Mouse (Mus musculus): Measurements from ENCODE around the gene Fggy. TPM values are rescaled to one million over a fixed set of nuclear protein-coding genes. Genes with fewer than 3 reads are reported as not detected.

Fggy gene
- polyA plus RNA-seq, 1 experiment from 2014 or later = 18.3 TPM

DNA sequence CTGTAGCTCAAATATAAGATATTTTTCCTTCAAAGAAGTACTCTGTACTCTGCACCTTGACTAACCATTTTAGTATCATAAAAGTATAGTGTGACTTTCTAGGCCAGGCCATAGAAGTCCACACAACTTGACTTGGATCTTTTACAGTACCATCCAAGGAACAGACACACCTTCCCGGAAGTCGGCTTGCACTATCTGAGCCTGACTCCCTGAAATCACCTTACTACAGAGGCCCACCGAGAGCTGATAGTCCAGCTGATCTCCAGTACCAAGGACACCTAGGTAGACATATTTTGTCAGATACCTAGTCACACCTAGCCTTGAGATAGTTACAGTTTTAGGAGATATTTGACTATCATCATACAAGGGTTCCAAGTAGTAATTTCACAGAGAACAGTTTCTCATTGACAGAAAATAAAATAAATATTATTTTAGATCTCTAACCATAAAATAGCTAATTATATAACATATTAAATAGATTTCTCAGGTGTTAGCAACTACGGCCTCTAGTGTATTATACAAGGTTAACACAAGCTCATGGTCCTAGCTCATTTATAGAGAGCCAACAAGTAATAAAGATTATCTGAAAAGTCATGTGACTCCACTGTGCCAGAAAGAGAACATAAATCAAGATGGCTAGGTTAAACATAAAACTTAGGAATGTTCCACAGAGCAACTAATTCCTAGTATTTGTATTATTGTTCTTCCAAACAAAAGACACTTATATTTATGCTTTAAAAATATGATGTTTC lies 15.1 kb upstream of the Fggy start:
- Histone ChIP-seq H3K4me1 (ENCODE audit: control insufficient read depth, insufficient read depth, low read length) (no peaks in the 10 kb centered on the region), H3K27me3 (ENCODE audit: control insufficient read depth, insufficient read depth, low read length) (no peaks in the 10 kb centered on the region), H3K9me3 (ENCODE audit: control insufficient read depth, low read length) (no peaks in the 10 kb centered on the region), H3K4me2 (replicated peaks; ENCODE audit: low read depth, low read length) (no peak overlapping the region), H3K36me3 (ENCODE audit: control insufficient read depth, insufficient read depth, low read length) (no peaks in the 10 kb centered on the region), H3K27ac (ENCODE audit: low read depth, low read length) (no peak overlapping the region), H3K9ac (ENCODE audit: low read depth, low read length) (no peak overlapping the region), H3K4me3 (ENCODE audit: low read length) (no peak overlapping the region)
- 88% methylated on average over 4 of the region's 4 CpGs for WGBS
- ATAC-seq (ENCODE audit: low FRiP score, low TSS enrichment) = no peak

DNA sequence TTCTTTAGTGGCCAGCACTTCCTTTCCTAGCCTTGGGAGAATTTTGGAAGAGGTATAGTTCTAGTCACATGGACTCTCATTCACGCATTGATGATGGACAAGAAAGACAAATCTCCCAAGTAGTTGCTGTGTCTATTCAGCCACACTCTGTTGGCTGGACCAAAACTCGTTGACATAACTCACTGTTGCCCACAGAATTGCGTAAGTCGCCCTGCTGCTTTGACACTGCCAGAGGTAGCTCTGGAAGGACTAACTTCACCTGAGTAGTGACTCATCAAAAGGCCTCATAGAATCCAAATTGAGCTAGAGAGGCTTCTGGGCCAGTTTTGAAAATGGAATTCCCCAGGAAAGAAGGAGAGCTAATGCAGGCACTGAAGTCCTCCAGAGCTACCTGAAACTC lies 13.8 kb upstream of the Fggy start:
- Histone ChIP-seq H3K4me1 (ENCODE audit: control insufficient read depth, insufficient read depth, low read length) (no peaks in the 10 kb centered on the region), H3K9ac (ENCODE audit: low read depth, low read length) (no peak overlapping the region), H3K4me2 (replicated peaks; ENCODE audit: low read depth, low read length) (no peak overlapping the region), H3K27me3 (ENCODE audit: control insufficient read depth, insufficient read depth, low read length) (no peaks in the 10 kb centered on the region), H3K27ac (ENCODE audit: low read depth, low read length) (no peak overlapping the region), H3K9me3 (ENCODE audit: control insufficient read depth, low read length) (no peaks in the 10 kb centered on the region), H3K36me3 (ENCODE audit: control insufficient read depth, insufficient read depth, low read length) (no peaks in the 10 kb centered on the region), H3K4me3 (ENCODE audit: low read length) (no peak overlapping the region)
- 90% methylated on average over 4 of the region's 4 CpGs for WGBS
- ATAC-seq (ENCODE audit: low FRiP score, low TSS enrichment) = no peak

DNA sequence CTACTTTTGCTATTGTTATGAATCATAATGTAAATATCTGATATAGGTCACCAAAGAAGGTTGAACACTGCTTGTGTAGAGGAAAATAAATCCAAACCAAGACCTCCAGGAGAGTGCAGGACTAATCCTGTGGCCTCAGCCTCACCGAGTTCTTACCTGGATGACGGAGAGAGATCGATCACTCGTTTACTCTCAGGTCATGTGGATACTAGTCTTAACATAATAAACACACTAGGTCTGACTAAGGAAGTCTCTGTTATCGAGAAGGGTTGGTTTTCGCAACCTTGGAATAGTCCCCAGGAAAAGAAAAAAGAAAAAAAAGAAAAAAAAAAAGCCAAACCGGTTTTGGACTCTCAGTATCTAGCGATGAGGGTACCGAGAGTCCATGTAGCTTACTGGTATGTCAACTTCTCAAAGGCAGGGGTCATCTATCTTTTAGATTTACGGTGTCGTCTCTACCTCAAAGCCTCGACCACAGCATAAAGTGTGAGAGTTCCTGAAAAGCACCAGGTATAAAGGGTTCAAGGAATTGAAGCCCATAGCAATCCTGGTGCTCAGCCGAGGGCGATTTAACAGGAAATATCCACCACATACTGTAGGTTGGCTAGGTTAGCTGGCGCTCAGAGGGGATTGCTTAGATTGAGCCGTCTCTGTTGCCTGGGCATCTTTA lies 509 bp upstream of the Fggy start:
- Histone ChIP-seq H3K4me3 (ENCODE audit: low read length) (peak overlapping the region; percentile 38), H3K27ac (ENCODE audit: low read depth, low read length) (peak overlapping the region; percentile 31; the same call in 1 of the 2 replicates), H3K9ac (ENCODE audit: low read depth, low read length) (peak overlapping the region; percentile 52; the same call in 1 of the 2 replicates), H3K4me1 (ENCODE audit: control insufficient read depth, insufficient read depth, low read length) (peaks cover 5% of the 10 kb centered on the region; the same call in 1 of the 2 replicates), H3K4me2 (replicated peaks; ENCODE audit: low read depth, low read length) (peak overlapping the region; percentile 51), H3K9me3 (ENCODE audit: control insufficient read depth, low read length) (no peaks in the 10 kb centered on the region), H3K36me3 (ENCODE audit: control insufficient read depth, insufficient read depth, low read length) (no peaks in the 10 kb centered on the region), H3K27me3 (ENCODE audit: control insufficient read depth, insufficient read depth, low read length) (no peaks in the 10 kb centered on the region)
- WGBS = 29% methylated on average over 16 of the region's 16 CpGs
- peak; percentile 58; the same call in 1 of the 2 replicates for ATAC-seq (ENCODE audit: low FRiP score, low TSS enrichment)

DNA sequence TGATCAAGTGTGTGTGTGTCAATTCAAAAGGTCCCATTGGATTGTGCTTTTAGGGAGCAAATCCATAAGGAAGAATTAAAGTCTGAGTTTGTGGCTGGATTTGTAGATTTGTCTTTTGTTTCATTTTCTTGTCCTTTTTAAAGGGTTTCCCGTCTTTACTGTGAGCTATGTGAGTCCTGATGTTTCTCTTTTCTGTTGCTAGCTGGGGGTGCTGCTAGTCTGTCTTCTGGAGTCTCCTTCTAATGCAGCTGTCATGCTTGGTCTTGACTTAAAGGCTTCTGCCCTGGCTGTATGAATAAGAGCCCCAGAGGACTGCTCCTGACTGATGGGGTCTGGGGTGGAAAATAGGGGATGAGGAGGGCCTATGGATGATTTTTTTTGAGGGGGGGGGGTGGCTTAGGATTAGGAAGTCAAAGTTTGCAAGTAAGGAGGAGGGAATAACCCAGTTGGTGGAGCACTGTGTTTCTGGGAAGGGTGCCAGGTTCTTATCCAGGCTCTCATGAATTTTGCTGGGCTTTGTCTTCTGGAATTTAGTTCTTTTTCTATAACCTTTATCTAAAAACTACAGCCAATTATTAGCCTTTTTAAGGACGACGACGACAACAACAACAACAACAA lies 1.1 kb downstream of the Fggy start:
- H3K4me3 ChIP-seq (ENCODE audit: low read length) = no peak overlapping the region
- H3K36me3 ChIP-seq (ENCODE audit: control insufficient read depth, insufficient read depth, low read length) = no peaks in the 10 kb centered on the region
- ATAC-seq (ENCODE audit: low FRiP score, low TSS enrichment) = no peak
- H3K27me3 ChIP-seq (ENCODE audit: control insufficient read depth, insufficient read depth, low read length) = no peaks in the 10 kb centered on the region
- H3K9ac ChIP-seq (ENCODE audit: low read depth, low read length) = no peak overlapping the region
- H3K4me1 ChIP-seq (ENCODE audit: control insufficient read depth, insufficient read depth, low read length) = peaks cover 5% of the 10 kb centered on the region; the same call in 1 of the 2 replicates
- peak overlapping the region; percentile 52; the same call in 1 of the 2 replicates for H3K27ac ChIP-seq (ENCODE audit: low read depth, low read length)
- no peaks in the 10 kb centered on the region for H3K9me3 ChIP-seq (ENCODE audit: control insufficient read depth, low read length)
- WGBS = 63% methylated on average over 4 of the region's 4 CpGs
- no peak overlapping the region for H3K4me2 ChIP-seq (replicated peaks; ENCODE audit: low read depth, low read length)

DNA sequence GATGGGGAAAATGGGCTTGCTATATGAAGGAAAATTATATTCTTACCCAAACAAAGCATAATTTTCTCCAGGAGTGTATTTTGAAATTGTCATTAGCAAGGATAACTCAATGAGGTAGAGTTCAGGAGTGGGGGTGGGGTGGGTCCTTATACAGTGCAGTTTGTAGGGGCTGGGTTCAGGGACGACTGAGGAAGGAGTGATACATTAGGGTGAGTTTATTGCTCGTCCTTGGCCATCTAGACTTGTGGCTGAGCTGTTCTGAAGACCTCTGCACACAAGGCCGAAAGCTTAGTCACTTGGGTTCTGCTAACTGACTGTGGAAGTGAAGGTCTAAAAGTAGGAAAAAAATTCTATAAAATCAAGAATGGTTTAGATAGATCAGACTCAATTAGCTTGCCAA lies 14.3 kb downstream of the Fggy start:
- no peak for ATAC-seq (ENCODE audit: low FRiP score, low TSS enrichment)
- H3K4me1 ChIP-seq (ENCODE audit: control insufficient read depth, insufficient read depth, low read length) = no peaks in the 10 kb centered on the region
- H3K4me2 ChIP-seq (replicated peaks; ENCODE audit: low read depth, low read length) = no peak overlapping the region
- H3K27ac ChIP-seq (ENCODE audit: low read depth, low read length) = no peak overlapping the region
- no peak overlapping the region for H3K9ac ChIP-seq (ENCODE audit: low read depth, low read length)
- H3K4me3 ChIP-seq (ENCODE audit: low read length) = no peak overlapping the region
- no peaks in the 10 kb centered on the region for H3K27me3 ChIP-seq (ENCODE audit: control insufficient read depth, insufficient read depth, low read length)
- no peaks in the 10 kb centered on the region for H3K36me3 ChIP-seq (ENCODE audit: control insufficient read depth, insufficient read depth, low read length)
- WGBS = 78% methylated on average over 3 of the region's 3 CpGs
- H3K9me3 ChIP-seq (ENCODE audit: control insufficient read depth, low read length) = no peaks in the 10 kb centered on the region

DNA sequence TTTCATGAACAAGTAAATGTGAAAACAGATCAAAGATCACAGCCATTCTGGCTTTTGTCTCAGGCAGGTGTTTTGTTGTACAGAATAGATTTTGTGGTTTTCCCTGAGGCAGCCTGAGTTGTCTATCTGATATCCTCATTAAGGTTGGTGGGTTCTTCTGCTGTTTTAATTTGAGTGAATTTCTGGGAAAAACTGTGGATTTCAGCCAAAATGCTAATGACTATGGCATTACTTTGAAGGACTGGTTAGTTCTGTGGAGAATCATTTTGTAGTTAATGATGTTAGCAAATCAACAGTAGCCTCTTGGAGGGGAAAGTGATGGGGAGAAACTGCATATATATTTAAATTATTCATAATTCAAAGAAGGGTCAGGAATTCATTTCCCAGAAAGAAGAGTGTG lies 16.4 kb downstream of the Fggy start:
- Histone ChIP-seq H3K27me3 (ENCODE audit: control insufficient read depth, insufficient read depth, low read length) (no peaks in the 10 kb centered on the region), H3K27ac (ENCODE audit: low read depth, low read length) (no peak overlapping the region), H3K9me3 (ENCODE audit: control insufficient read depth, low read length) (no peaks in the 10 kb centered on the region), H3K9ac (ENCODE audit: low read depth, low read length) (no peak overlapping the region), H3K4me3 (ENCODE audit: low read length) (no peak overlapping the region), H3K4me2 (replicated peaks; ENCODE audit: low read depth, low read length) (no peak overlapping the region), H3K4me1 (ENCODE audit: control insufficient read depth, insufficient read depth, low read length) (no peaks in the 10 kb centered on the region), H3K36me3 (ENCODE audit: control insufficient read depth, insufficient read depth, low read length) (no peaks in the 10 kb centered on the region)
- no peak for ATAC-seq (ENCODE audit: low FRiP score, low TSS enrichment)

DNA sequence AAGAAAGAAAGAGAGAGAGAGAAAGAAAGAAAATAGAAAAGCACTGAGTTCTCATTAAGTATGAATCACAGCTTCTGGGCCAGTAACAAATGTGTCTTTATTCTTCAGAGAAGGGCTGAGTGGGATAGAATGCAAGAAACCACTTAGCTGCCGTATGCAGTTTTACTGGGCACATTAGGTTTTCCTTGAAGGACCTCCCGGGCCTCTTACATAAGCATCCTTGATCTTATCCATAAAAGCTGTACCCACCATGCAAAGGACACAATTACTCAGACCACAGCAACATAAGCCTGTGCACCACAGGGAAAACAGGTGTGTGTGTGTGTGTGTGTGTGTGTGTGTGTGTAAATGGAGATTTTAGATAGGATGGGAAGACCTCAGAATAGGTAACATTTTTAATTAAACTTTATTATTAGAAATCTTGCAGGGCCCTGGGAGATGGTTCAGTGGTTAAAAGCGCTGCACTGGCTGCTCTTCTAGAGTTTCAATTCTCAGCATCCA lies 18.2 kb downstream of the Fggy start:
- Histone ChIP-seq H3K36me3 (ENCODE audit: control insufficient read depth, insufficient read depth, low read length) (no peaks in the 10 kb centered on the region), H3K27me3 (ENCODE audit: control insufficient read depth, insufficient read depth, low read length) (no peaks in the 10 kb centered on the region), H3K4me2 (replicated peaks; ENCODE audit: low read depth, low read length) (no peak overlapping the region), H3K27ac (ENCODE audit: low read depth, low read length) (no peak overlapping the region), H3K4me3 (ENCODE audit: low read length) (no peak overlapping the region), H3K4me1 (ENCODE audit: control insufficient read depth, insufficient read depth, low read length) (no peaks in the 10 kb centered on the region), H3K9ac (ENCODE audit: low read depth, low read length) (no peak overlapping the region), H3K9me3 (ENCODE audit: control insufficient read depth, low read length) (no peaks in the 10 kb centered on the region)
- no peak for ATAC-seq (ENCODE audit: low FRiP score, low TSS enrichment)
- WGBS = 65% methylated on average over 3 of the region's 3 CpGs

DNA sequence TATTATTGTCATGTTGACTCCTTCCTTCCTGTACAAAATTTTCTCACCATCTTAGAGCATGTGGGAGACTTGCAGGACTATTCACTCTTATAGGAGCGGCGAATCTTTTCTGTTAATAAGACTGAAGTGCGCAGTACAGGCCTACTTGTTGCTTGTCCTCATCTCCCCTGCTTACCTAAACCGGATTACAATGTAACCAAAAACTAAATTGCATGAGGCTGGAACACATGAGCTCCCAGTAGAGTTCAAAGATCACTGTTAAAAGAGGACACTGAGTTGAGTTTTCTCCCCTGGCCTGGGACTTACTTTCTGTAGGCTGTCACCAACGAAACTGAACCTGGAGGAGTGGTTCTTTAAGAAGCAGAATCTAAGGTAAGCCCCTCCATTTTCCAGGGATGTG lies 21.9 kb downstream of the Fggy start:
- 86% methylated on average over 5 of the region's 5 CpGs for WGBS
- Histone ChIP-seq H3K4me3 (ENCODE audit: low read length) (no peak overlapping the region), H3K9ac (ENCODE audit: low read depth, low read length) (no peak overlapping the region), H3K36me3 (ENCODE audit: control insufficient read depth, insufficient read depth, low read length) (no peaks in the 10 kb centered on the region), H3K27ac (ENCODE audit: low read depth, low read length) (no peak overlapping the region), H3K9me3 (ENCODE audit: control insufficient read depth, low read length) (no peaks in the 10 kb centered on the region), H3K27me3 (ENCODE audit: control insufficient read depth, insufficient read depth, low read length) (no peaks in the 10 kb centered on the region), H3K4me2 (replicated peaks; ENCODE audit: low read depth, low read length) (no peak overlapping the region), H3K4me1 (ENCODE audit: control insufficient read depth, insufficient read depth, low read length) (no peaks in the 10 kb centered on the region)
- no peak for ATAC-seq (ENCODE audit: low FRiP score, low TSS enrichment)
